Mouse (Mus musculus) intestine, embryonic 15.5 days (tissue): ENCODE results near the gene Pou2f1. TPM values are rescaled to one million over a fixed set of nuclear protein-coding genes. Genes with fewer than 3 reads are reported as not detected.

Source experiments
- ATAC-seq: fragments of 200-750 bp; cut with Nextera tagmentation; 2 replicates; pipeline ENCODE4 v1.8.0; 2017; ENCODE audit warnings: moderate TSS enrichment, moderate library complexity
- H3K27ac ChIP-seq: fragments of 300-500 bp; sonication (generic); 2 replicates; pipeline ENCODE4 v1.5.1; 2015; ENCODE audit warnings: mild to moderate bottlenecking, inconsistent platforms
- H3K27me3 ChIP-seq: fragments of 300-500 bp; sonication (generic); replicated peaks from 2 replicates; pipeline ENCODE4 v1.6.1; 2015; ENCODE audit warnings: inconsistent platforms
- H3K36me3 ChIP-seq: fragments of 300-500 bp; sonication (generic); 2 replicates; pipeline ENCODE4 v1.6.1; 2015; ENCODE audit warnings: inconsistent platforms
- H3K4me1 ChIP-seq: fragments of 300-500 bp; sonication (generic); replicated peaks from 2 replicates; pipeline ENCODE4 v1.6.1; 2015; ENCODE audit warnings: inconsistent platforms
- H3K4me2 ChIP-seq: fragments of 300-500 bp; sonication (generic); replicated peaks from 2 replicates; pipeline ENCODE4 v1.6.1; 2015; ENCODE audit warnings: mild to moderate bottlenecking, inconsistent platforms
- H3K4me3 ChIP-seq: fragments of 300-500 bp; sonication (generic); replicated peaks from 2 replicates; pipeline ENCODE4 v1.5.1; 2015; ENCODE audit warnings: inconsistent platforms
- H3K9ac ChIP-seq: fragments of 300-500 bp; sonication (generic); 2 replicates; pipeline ENCODE4 v1.6.1; 2015; ENCODE audit warnings: inconsistent platforms
- H3K9me3 ChIP-seq: fragments of 300-500 bp; sonication (generic); 2 replicates; pipeline ENCODE4 v1.6.1; 2016; ENCODE audit warnings: inconsistent platforms
- WGBS: fragments of 180-500 bp; shearing (Covaris S2); methylation state at CpG from one replicate; pipeline ENCODE4 v1.1.7; 2015; 5-methylcytosine and 5-hydroxymethylcytosine counted together
- polyA plus RNA-seq: library from polyadenylated mRNA; unstranded; fragments of >200 nt; fragmentation: Nextera tagmentation; extraction: Ambion mirVana; gene quantifications from 2 replicates; pipeline ENCODE4 v1.2.1, GENCODE M21; 2015

Gene Pou2f1
- polyA plus RNA-seq = 10.0 and 10.1 TPM in 2 replicates

- under 1% methylated on average over 58 of the region's 61 CpGs for WGBS
- H3K36me3 ChIP-seq = no peaks in the 10 kb centered on the region
- peak within 1 kb of the TSS; percentile 90 for H3K4me2 ChIP-seq
Measured at GRCm38 (mm10) chr1:166002520-166003155, at the start of gene Pou2f1. TSS of gene Pou2f1 (minus strand) at chr1:166002678.

DNA sequence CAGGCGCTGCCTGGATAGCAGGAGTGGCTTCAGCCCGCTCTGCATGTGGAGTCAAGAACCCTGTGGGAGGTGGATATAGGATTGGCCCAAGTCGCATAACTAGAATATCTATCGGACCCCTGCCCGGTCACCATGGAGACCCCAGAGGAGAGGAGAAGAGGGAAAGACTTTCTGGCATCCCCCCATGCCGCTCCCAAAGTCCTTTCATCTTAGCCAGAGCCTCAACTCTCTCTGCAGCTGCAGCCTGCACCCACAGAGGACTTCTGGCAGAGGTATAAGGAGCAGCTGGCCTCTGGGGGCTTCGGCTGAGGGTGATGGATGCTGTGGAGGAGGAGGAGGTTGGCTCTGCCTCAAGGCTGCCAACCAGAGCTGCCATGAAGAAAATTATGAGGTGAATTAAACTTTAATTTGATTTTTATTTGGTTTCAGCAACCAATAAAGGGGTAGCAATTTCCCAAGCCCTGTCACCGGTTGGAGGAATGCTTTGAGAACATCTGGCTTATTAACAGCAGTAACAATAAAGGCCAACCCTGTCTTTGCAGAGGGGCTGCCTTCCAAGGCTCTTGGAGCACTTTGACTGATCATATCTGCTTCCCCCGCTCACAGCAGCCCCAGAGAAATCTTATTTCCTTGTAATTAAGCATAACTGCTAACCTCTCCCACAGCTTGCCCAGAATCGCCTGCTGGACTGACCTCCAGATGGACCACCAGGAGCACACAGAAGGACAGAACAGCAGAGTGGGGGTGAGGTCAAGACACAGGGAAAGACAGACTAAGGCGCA, 46.8 kb upstream of the Pou2f1 start:
- peak; percentile 39; the same call in 1 of the 2 replicates for ATAC-seq
- Histone ChIP-seq H3K36me3 (no peaks in the 10 kb centered on the region), H3K27ac (no peak overlapping the region), H3K4me1 (peaks cover 19% of the 10 kb centered on the region), H3K9me3 (no peaks in the 10 kb centered on the region), H3K27me3 (no peaks in the 10 kb centered on the region), H3K9ac (no peak overlapping the region), H3K4me2 (peak overlapping the region; percentile 93), H3K4me3 (peak overlapping the region; percentile 40)
- WGBS = 24% methylated on average over 11 of the region's 11 CpGs

More at GRCm38 (mm10) chr1:166002520-166003155, at the start of gene Pou2f1:
- ATAC-seq = peak; percentile 91
- peak within 1 kb of the TSS; percentile 93 for H3K4me3 ChIP-seq
- peak within 1 kb of the TSS; percentile 94 for H3K9ac ChIP-seq
- H3K27ac ChIP-seq = peak within 1 kb of the TSS; percentile 93
- H3K9me3 ChIP-seq = no peaks in the 10 kb centered on the region
- no peaks in the 10 kb centered on the region for H3K27me3 ChIP-seq
- no peaks in the 10 kb centered on the region; the same call in 1 of the 2 replicates for H3K4me1 ChIP-seq

DNA sequence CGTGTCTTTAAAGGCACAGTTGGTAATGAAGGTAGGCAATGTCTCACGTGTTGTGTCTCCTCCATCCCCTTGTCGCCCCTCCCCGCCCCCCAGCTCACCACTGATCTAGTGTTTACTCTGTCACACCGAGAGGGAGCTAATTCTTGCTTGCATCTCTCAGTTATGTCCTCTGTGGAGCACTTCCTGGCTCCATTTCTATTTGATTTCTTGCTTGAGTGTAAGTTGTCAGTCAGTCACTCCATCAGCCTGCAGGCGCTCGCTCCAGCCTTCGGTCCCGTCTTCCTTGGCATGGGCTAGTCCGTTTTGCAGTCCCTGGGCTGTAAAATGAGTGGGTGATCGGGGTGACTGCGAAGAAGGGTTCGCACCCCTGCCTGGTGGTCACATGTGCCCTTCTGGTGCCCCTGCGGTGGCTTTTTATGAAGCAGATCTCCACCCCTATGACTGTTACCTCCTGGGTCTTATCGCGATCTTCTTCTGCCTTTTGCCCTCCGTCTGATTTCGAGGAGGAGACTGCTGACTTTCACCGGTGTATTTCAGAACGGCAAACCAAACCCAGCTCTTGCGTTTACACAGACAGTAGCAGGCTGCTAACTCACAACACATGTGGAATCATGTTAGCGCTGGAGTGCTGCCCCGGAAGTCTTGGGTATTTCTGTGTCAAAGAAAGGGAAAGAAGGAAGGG, 45.9 kb upstream of the Pou2f1 start:
- H3K4me1 ChIP-seq = peaks cover 19% of the 10 kb centered on the region
- no peaks in the 10 kb centered on the region for H3K27me3 ChIP-seq
- peak; percentile 41 for ATAC-seq
- no peak overlapping the region for H3K27ac ChIP-seq
- 1% methylated on average over 23 of the region's 23 CpGs for WGBS
- H3K9ac ChIP-seq = peak overlapping the region; percentile 14
- peak overlapping the region; percentile 40 for H3K4me3 ChIP-seq
- peak overlapping the region; percentile 93 for H3K4me2 ChIP-seq
- no peaks in the 10 kb centered on the region for H3K9me3 ChIP-seq
- H3K36me3 ChIP-seq = no peaks in the 10 kb centered on the region

- 6% methylated on average over 25 of the region's 25 CpGs for WGBS
- 0 out of 2 replicates have a peak, but pooled peaks have one; percentile 24 for ATAC-seq
- peak overlapping the region; percentile 14; the same call in 1 of the 2 replicates for H3K9ac ChIP-seq
- H3K9me3 ChIP-seq = no peaks in the 10 kb centered on the region
- H3K4me3 ChIP-seq = peak overlapping the region; percentile 40
- H3K27ac ChIP-seq = no peak overlapping the region
- no peaks in the 10 kb centered on the region for H3K27me3 ChIP-seq
- no peaks in the 10 kb centered on the region for H3K36me3 ChIP-seq
- peak overlapping the region; percentile 93 for H3K4me2 ChIP-seq
- peaks cover 19% of the 10 kb centered on the region for H3K4me1 ChIP-seq
Measured at GRCm38 (mm10) chr1:166047505-166048170, 45.2 kb upstream of the Pou2f1 start.

DNA sequence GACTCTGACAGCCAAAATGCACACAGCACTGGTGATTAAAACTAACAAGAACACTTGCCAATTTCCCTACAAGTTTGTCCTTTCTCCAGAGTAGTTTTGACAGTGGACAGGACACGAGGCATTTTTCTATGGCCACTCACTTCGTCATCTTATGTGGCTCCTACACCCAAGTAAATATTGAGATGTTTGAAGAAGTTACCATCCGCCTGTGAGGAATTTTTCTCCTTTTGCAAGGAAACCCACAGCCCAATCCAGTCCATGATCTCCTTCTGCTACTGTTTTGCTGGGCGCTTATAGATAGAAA, 43.4 kb upstream of the Pou2f1 start:
- Histone ChIP-seq H3K27me3 (no peaks in the 10 kb centered on the region), H3K4me2 (peak overlapping the region; percentile 31), H3K36me3 (no peaks in the 10 kb centered on the region), H3K9ac (no peak overlapping the region), H3K4me1 (peaks cover 19% of the 10 kb centered on the region), H3K27ac (0 out of 2 replicates have a peak overlapping the region, but pooled peaks have one; percentile 14), H3K9me3 (no peaks in the 10 kb centered on the region), H3K4me3 (no peak overlapping the region)
- 48% methylated on average over 4 of the region's 4 CpGs for WGBS
- ATAC-seq = no peak

DNA sequence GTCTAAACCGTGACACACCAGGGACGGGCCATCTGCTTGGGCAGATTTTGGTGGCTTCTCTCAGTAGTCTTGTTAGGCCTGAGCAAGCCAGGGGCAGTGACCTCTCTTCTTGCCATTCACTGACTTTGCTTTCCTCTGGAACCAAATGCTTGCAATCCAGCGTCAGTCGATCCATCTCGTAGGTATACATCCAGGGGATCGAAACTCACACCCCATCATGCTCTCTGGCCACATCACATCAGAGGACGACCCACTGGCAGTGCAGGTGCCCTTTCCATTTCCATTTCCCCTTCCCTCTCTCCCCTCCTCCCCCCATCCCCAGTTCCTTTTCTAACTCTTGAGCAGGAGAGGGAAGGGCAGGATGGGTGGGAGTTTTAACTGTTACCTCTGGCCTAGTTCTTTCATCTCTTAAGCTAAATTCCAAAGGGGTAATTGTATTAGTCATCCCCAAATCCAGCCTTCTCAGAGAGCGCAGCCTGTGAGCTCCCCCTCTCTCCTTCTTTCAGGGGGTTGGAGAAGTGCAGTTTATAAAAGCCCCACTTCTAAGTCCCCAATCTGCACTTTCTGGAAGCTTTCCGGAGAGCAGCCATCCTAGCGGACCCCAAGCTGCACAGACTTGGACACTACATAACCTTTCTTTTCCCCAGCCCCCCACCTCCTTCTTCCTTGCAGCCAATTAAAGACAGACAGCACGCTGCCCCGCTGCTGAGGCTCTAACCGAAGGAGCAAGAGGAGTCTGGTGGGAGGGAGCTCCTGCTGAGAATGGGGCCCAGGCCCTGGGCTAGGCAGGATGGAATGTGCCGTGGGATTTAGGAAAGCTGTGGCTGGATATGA, 42.8 kb upstream of the Pou2f1 start:
- H3K27me3 ChIP-seq = no peaks in the 10 kb centered on the region
- H3K27ac ChIP-seq = 0 out of 2 replicates have a peak overlapping the region, but pooled peaks have one; percentile 14
- H3K4me2 ChIP-seq = peak overlapping the region; percentile 31
- WGBS = 52% methylated on average over 14 of the region's 14 CpGs
- H3K4me1 ChIP-seq = peaks cover 19% of the 10 kb centered on the region
- H3K9ac ChIP-seq = no peak overlapping the region
- no peak overlapping the region for H3K4me3 ChIP-seq
- no peaks in the 10 kb centered on the region for H3K9me3 ChIP-seq
- ATAC-seq = 0 out of 2 replicates have a peak, but pooled peaks have one; percentile 41
- H3K36me3 ChIP-seq = no peaks in the 10 kb centered on the region

- Histone ChIP-seq H3K27ac (no peak overlapping the region), H3K27me3 (no peaks in the 10 kb centered on the region), H3K36me3 (no peaks in the 10 kb centered on the region), H3K4me1 (peaks cover 13% of the 10 kb centered on the region; the same call in 1 of the 2 replicates), H3K9me3 (no peaks in the 10 kb centered on the region), H3K4me3 (no peak overlapping the region), H3K4me2 (no peak overlapping the region), H3K9ac (no peak overlapping the region)
- ATAC-seq = no peak
- WGBS = 61% methylated on average over 21 of the region's 21 CpGs
Measured at GRCm38 (mm10) chr1:166043451-166044149, 41.1 kb upstream of the Pou2f1 start.

GRCm38 (mm10) chr1:166041501-166041900, 39.0 kb upstream of the Pou2f1 start:
- no peak for ATAC-seq
- Histone ChIP-seq H3K4me2 (no peak overlapping the region), H3K4me1 (peaks cover 12% of the 10 kb centered on the region; the same call in 1 of the 2 replicates), H3K27me3 (no peaks in the 10 kb centered on the region), H3K4me3 (no peak overlapping the region), H3K27ac (no peak overlapping the region), H3K9ac (no peak overlapping the region), H3K36me3 (no peaks in the 10 kb centered on the region), H3K9me3 (no peaks in the 10 kb centered on the region)
- WGBS = 71% methylated on average over 1 of the region's 1 CpGs

DNA sequence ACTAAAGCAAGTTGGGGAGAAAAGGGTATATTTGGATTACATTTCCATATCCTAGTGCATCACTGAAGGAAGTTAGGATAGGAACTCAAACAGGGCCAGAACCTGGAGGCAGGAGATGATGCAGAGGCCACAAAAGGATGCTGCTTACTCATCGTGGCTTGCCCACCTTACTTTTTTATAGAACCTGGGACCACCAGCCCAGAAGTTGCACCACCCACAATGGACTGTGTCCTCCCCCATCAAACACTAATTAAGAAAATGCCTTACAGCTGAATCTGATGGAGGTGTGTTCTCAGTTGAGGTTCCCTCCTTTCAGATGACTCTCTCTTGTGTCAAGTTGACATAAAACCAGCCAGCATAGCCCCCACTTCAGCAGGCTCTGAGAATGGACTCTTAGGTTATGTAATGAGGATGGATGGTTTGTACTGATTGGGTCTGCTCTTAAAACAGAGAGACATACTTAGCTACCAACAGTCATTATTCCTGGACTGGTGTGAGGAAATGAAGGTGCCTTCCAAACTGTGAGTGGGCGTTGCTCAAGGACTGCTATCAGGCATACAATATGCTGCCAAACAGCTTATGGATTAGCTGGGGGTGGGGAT, 36.4 kb upstream of the Pou2f1 start:
- no peak for ATAC-seq
- H3K36me3 ChIP-seq = no peaks in the 10 kb centered on the region
- WGBS = 78% methylated on average over 2 of the region's 2 CpGs
- no peak overlapping the region for H3K4me2 ChIP-seq
- H3K27ac ChIP-seq = no peak overlapping the region
- H3K9me3 ChIP-seq = no peaks in the 10 kb centered on the region
- no peaks in the 10 kb centered on the region for H3K27me3 ChIP-seq
- H3K9ac ChIP-seq = no peak overlapping the region
- no peak overlapping the region for H3K4me3 ChIP-seq
- no peaks in the 10 kb centered on the region for H3K4me1 ChIP-seq

GRCm38 (mm10) chr1:166035045-166035444, 32.6 kb upstream of the Pou2f1 start:
- ATAC-seq = no peak
- H3K27me3 ChIP-seq = no peaks in the 10 kb centered on the region
- no peaks in the 10 kb centered on the region for H3K36me3 ChIP-seq
- no peak overlapping the region for H3K4me2 ChIP-seq
- H3K9me3 ChIP-seq = no peaks in the 10 kb centered on the region
- no peak overlapping the region for H3K9ac ChIP-seq
- H3K4me1 ChIP-seq = 0 out of 2 replicates have a peak, but pooled peaks cover 6% of the 10 kb centered on the region
- WGBS = 58% methylated on average over 5 of the region's 5 CpGs
- H3K4me3 ChIP-seq = no peak overlapping the region
- H3K27ac ChIP-seq = no peak overlapping the region
